Mouse (Mus musculus): ENCODE data around the gene Sdhd. TPM values are rescaled to one million over a fixed set of nuclear protein-coding genes. Genes with fewer than 3 reads are reported as not detected.
"Not testable (repeated sequence)": the region's sequence is repeated elsewhere in the genome, so short reads cannot be mapped to it uniquely, and the experiment has no call there.

Gene Sdhd
- polyA plus RNA-seq (2012; ENCODE audit: insufficient read depth, insufficient read length, missing spikeins) = 133 and 155 TPM in 2 replicates

DNA sequence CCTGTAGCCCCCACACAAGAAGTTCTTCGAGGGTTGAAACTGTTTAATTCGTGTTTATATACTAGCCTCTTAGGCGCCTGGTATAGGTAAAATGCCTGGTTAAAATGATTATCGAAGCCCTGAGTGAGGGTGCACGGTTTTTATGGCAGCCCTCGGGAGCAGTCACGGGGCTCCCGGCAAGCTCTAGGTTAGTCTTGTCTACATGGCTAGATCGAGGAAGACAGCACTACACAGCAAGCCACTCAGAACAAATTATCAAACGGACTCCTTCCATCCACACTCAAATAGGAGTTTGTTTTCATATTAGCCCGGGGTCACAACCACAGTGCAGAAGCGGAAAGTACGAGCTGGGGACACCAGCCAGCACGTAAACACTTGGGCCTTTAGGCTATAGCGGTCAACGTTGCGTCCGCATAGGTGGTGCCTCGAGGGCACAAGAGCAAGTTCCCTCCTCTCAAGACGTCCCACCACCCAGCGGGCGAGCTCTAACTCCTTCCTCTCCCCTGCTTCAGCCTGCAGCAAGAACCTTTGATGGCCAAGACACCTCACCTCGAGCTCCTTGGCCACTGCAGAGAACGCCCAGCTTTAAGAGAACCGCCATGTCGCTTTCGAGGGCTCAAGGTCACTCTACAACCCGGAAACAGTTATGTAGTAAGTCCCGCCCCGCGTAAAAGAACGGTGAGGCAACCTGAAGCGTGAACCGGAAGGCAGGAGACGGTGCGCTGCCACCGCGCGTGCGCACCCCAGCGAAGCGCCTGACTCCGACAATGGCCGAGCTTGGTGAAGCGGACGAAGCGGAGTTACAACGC, at the start of gene Sdhd, which contains the start of gene Timm8b:
Sdhd (minus strand) TSS at position 624 of the 809 bp plus-strand sequence.
Timm8b (plus strand) TSS at position 722 of the 809 bp plus-strand sequence.
- Histone ChIP-seq H3K4me1 (ENCODE audit: control insufficient read depth, insufficient read depth, low read length) (peaks cover 21% of the 10 kb centered on the region), H3K27ac (ENCODE audit: insufficient read depth, low read depth, low read length) (peak within 1 kb of the TSS; percentile 57), H3K4me3 (ENCODE audit: insufficient read depth, low read length) (peak within 1 kb of the TSS; percentile 68)
- no peak for TF ChIP-seq POLR2A (IDR thresholded peaks at IDR 0.05; ENCODE audit: borderline replicate concordance, low read depth, low read length)
- no peak for TF ChIP-seq CTCF (IDR thresholded peaks at IDR 0.05; ENCODE audit: low read depth, low read length)

DNA sequence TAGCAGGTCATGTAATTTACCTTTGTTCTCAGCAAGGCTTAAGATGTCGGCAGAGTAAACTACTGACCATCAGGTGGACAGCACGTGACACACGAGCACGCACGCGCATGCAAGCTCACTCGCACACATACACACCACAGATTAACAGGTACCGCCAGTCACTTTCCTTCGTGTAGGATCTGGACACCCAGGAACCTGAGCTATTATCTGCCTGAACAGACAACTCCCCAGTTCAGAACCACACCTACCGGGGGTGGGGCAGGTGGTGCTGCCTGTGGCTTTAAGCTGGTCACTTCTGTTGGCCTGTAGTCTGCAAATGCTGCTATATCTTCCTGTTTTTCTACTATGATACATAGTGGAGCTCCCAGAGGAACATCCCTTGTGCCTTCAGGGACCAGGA, 46.9 kb upstream of the Sdhd start:
- H3K4me3 ChIP-seq (ENCODE audit: insufficient read depth, low read length) = no peak overlapping the region
- H3K27ac ChIP-seq (ENCODE audit: insufficient read depth, low read depth, low read length) = no peak overlapping the region
- TF ChIP-seq POLR2A (IDR thresholded peaks at IDR 0.05; ENCODE audit: borderline replicate concordance, low read depth, low read length) (no peak), CTCF (IDR thresholded peaks at IDR 0.05; ENCODE audit: low read depth, low read length) (no peak)
- peaks cover 8% of the 10 kb centered on the region for H3K4me1 ChIP-seq (ENCODE audit: control insufficient read depth, insufficient read depth, low read length)

DNA sequence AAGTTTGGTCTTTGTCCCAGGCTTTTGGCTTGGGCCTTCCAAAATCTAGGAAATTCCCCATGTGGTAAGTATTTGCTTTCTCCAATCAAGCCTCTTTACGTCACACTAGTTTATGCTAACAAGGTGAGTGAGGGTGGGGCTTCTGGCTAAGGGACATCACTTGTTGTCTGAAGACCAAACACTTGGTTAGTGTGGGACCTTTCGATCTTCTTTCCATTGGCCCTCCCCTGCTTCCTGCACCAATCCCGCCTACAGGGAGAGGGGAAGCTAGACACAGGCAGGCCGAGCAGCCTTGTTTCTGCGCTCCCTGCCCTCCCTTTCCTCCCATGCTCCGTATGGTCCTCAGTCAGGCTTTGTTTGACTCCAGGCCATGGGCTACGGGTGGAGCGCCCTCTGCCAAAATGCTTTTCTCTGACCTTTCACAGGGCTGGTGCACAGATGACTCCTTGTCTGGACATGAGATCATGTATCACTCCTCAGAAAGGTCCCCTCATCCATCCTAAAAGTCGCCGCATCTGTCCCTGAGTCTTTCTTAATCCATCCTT, 43.3 kb upstream of the Sdhd start:
- H3K4me3 ChIP-seq (ENCODE audit: insufficient read depth, low read length) = no peak overlapping the region
- no peak for TF ChIP-seq POLR2A (IDR thresholded peaks at IDR 0.05; ENCODE audit: borderline replicate concordance, low read depth, low read length)
- TF ChIP-seq CTCF (IDR thresholded peaks at IDR 0.05; ENCODE audit: low read depth, low read length) = no peak
- H3K4me1 ChIP-seq (ENCODE audit: control insufficient read depth, insufficient read depth, low read length) = no peaks in the 10 kb centered on the region
- H3K27ac ChIP-seq (ENCODE audit: insufficient read depth, low read depth, low read length) = no peak overlapping the region

DNA sequence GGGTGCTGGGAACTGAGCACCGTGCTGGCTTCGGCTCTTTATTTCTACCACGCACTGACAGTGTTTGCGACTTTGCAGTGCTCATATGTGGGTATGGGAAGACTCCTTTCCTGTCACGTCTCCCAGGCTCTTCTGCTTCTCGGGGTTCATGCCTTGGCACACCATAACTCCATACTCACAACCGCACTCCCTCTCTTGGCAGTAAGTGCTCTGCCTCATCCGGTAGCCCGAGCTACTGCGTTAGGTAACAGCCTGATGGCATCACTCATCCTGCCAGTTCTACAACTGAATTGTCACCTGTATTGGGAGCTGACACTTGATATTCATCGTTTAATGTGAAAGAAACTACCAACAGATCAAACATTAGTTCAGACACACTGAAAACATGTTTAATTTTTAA, 30.7 kb upstream of the Sdhd start:
- H3K27ac ChIP-seq (ENCODE audit: insufficient read depth, low read depth, low read length) = no peak overlapping the region
- TF ChIP-seq POLR2A (IDR thresholded peaks at IDR 0.05; ENCODE audit: borderline replicate concordance, low read depth, low read length) = no peak
- TF ChIP-seq CTCF (IDR thresholded peaks at IDR 0.05; ENCODE audit: low read depth, low read length) = no peak
- H3K4me1 ChIP-seq (ENCODE audit: control insufficient read depth, insufficient read depth, low read length) = no peaks in the 10 kb centered on the region

DNA sequence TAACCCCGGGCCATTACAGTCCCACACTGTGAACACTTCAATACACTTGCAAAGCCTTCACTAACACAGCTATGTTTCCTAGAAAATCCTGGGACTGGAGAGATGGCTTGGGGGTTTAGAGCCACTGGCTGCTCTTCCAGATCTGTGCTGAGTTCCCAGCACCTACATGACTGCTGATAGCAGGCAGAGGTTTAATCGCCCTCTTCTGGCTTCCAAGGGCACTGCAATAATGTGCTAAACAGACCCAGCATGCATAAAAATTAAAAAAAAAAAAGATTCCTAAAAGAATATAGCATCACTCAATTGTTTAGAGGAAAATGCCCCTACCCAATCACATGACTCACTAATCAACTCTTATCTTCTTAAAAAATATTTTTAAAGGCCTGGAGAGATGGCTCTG, 29.4 kb upstream of the Sdhd start:
- TF ChIP-seq CTCF (IDR thresholded peaks at IDR 0.05; ENCODE audit: low read depth, low read length) = peak; percentile 23
- TF ChIP-seq POLR2A (IDR thresholded peaks at IDR 0.05; ENCODE audit: borderline replicate concordance, low read depth, low read length) = no peak
- no peak overlapping the region for H3K27ac ChIP-seq (ENCODE audit: insufficient read depth, low read depth, low read length)
- H3K4me3 ChIP-seq (ENCODE audit: insufficient read depth, low read length) = no peak overlapping the region
- H3K4me1 ChIP-seq (ENCODE audit: control insufficient read depth, insufficient read depth, low read length) = no peaks in the 10 kb centered on the region

More for the DNA sequence above, 30.7 kb upstream of the Sdhd start:
- no peak overlapping the region for H3K4me3 ChIP-seq (ENCODE audit: insufficient read depth, low read length)

DNA sequence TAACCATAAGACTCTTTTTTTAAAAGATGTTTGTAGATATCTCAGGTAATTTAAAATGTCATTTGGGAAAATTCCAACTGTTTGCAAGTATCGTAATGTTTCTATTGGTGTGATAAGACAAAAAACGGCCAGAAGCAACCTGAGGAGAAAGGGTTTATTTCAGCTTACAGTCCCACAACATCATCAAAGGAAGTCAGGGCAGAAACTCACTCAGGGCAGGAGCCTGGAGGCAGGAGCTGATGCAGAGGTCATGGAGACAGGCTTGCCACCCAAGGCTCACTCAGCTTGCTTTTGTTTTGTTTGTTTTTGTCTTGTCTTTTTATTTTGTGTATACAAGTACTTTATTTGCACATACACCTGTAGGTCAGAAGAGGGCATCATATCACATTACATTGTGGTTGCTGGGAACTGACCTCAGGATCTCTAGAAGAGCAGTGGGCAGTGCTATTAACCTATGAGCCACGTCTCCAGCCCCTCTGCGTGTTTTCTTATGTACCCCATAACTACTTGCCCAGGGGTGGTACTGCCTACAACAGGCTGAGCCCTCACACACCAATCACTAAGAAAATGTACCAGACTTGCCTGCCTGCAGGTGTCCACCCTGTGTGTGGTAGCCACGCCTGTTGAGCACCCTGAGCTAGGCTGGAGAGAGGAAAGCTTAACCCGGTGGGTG, 28.5 kb upstream of the Sdhd start:
- TF ChIP-seq CTCF (IDR thresholded peaks at IDR 0.05; ENCODE audit: low read depth, low read length) (no peak), POLR2A (IDR thresholded peaks at IDR 0.05; ENCODE audit: borderline replicate concordance, low read depth, low read length) (no peak)
- Histone ChIP-seq H3K4me1 (ENCODE audit: control insufficient read depth, insufficient read depth, low read length) (no peaks in the 10 kb centered on the region), H3K4me3 (ENCODE audit: insufficient read depth, low read length) (no peak overlapping the region), H3K27ac (ENCODE audit: insufficient read depth, low read depth, low read length) (no peak overlapping the region)

DNA sequence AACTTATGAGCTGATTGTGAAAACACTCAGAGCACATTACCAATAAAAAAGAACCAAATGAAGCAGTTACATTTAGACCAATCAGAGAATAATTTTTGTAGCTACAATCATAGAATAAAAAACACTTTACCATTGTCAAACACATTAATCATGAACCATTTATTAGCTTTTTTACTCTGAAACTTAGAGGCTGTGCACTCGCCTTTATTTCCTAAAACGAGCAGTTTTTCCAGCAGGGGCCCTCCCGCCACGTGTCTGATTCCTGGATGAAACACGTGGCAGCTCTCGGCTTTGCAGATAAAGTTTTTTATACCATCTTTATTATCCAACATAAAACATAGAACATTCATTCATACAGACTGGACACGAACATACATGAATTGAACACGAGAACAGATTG, 27.3 kb upstream of the Sdhd start:
- H3K4me1 ChIP-seq (ENCODE audit: control insufficient read depth, insufficient read depth, low read length); H3K27ac ChIP-seq (ENCODE audit: insufficient read depth, low read depth, low read length); H3K4me3 ChIP-seq (ENCODE audit: insufficient read depth, low read length): not testable (repeated sequence)

DNA sequence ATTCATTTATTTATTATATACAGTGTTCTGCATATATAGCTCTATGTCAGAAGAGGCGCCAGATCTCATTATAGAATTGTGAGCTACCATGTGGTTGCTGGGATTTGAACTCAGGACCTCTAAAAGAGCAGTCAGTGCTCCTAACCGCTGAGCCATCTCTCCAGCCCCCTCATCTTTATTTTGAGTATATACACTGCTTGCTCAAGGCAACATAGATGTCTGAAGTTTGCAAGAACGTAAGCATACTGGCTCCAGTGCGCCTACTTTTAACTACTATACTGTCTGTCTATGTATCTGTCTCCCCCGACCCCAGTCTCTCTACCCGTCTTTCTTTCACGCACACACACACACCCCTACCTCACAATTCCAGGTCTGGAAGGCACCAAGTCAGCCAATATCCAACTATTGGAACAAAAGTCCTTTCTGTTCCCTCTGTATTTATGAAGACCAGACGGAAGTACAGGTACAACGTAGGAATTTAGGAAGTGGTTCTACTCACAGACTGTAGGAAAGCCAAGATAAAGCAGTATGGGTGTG, 14.2 kb upstream of the Sdhd start:
- Histone ChIP-seq H3K27ac (ENCODE audit: insufficient read depth, low read depth, low read length) (no peak overlapping the region), H3K4me1 (ENCODE audit: control insufficient read depth, insufficient read depth, low read length) (peaks cover 4% of the 10 kb centered on the region), H3K4me3 (ENCODE audit: insufficient read depth, low read length) (no peak overlapping the region)
- TF ChIP-seq CTCF (IDR thresholded peaks at IDR 0.05; ENCODE audit: low read depth, low read length) = no peak
- no peak for TF ChIP-seq POLR2A (IDR thresholded peaks at IDR 0.05; ENCODE audit: borderline replicate concordance, low read depth, low read length)

DNA sequence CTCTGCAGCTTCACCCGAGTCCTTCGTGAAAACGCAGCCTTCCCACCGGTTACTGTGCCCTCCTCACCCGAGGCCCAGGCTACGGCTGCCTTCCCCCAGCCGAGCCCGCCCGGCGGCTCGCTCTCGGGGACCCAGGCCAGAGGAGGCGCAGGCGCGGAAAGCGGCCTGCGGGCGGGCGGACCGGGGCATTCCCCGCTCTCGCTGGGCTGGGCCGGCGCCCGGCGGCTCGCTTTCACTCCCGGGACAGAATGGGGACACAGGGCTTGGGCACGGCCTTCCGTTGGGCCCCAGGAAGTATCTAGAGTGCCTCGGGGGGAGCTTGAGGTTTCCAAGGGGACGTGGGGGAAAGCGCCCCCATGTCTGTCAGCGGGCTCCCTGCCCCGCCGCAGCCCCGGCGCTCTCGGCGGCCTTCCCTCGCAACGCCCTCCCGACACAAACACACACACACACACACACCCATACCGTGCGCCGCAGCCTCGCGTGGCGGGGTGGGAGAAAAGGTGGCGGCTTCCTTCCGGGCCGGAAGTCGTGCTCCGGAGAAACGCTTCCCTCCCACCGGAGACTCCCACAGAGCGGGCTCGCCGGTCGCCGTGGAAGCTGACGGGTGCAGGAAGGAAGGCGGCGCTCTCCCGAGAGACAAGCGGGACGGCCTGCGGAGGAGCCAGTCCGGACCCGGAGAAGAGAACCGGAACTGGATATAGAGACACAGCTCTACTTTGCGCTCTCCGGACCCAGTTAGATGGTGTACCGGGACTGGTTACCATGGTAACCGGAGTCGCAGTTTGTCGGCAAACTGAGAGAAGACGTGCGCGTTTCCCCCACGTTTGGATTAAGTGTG, 13.4 kb upstream of the Sdhd start, which contains the start of the genes Pih1d2 and Nkapd1:
Pih1d2 (plus strand) TSS at position 556 of the 838 bp plus-strand sequence.
Nkapd1 (minus strand) TSS at position 699 of the 838 bp plus-strand sequence.
- Histone ChIP-seq H3K4me3 (ENCODE audit: insufficient read depth, low read length) (peak within 1 kb of the TSS; percentile 80), H3K4me1 (ENCODE audit: control insufficient read depth, insufficient read depth, low read length) (peaks cover 4% of the 10 kb centered on the region), H3K27ac (ENCODE audit: insufficient read depth, low read depth, low read length) (peak within 1 kb of the TSS; percentile 84)
- TF ChIP-seq POLR2A (IDR thresholded peaks at IDR 0.05; ENCODE audit: borderline replicate concordance, low read depth, low read length) (0 out of 2 replicates have a peak, but pooled peaks have one; percentile 49), CTCF (IDR thresholded peaks at IDR 0.05; ENCODE audit: low read depth, low read length) (no peak)
